Mouse (Mus musculus) left cerebral cortex, adult 9 months (tissue): ENCODE data around the gene Pcbp4.
"Not testable (repeated sequence)": the region's sequence is repeated elsewhere in the genome, so short reads cannot be mapped to it uniquely, and the experiment has no call there.

Experiments
- DNase-seq, 2 experiments: peaks; one replicate each; pipeline ENCODE4 v3.0.0; 2022; ENCODE audit warnings: low spot score in 2 of 2

The Pcbp4 gene

DNA sequence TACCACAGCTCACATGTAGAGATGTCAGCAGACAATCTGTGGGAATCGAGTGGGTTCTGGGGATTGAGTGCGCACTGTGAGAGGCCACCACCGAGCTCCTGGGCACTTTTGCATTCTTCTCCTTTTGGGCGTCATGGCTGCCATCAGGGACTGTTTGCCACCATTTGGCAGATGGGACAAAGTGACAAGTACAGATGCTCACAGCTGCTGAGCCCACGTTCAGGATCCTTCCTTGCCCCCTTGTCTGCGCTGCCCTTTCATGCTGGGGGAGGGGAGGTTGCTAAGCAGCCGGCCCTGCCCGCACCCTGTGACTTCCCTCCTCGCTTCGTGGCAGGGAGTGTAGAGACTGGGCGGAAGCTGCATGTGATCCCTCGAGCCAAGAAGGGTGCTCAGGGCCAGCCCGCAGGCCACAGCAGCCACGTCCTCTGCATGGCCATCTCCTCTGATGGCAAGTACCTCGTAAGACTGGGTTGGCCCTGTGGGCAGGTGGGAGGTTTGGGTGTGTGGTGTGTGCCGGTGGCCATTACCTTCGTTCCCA, 29.6 kb downstream of the Pcbp4 start:
- no peak for DNase-seq

GRCm38 (mm10) chr9:106483136-106483535, 30.0 kb downstream of the Pcbp4 start:
- DNase-seq, result no peak

GRCm38 (mm10) chr9:106483606-106484005, 30.5 kb downstream of the Pcbp4 start:
- no peak for DNase-seq

DNA sequence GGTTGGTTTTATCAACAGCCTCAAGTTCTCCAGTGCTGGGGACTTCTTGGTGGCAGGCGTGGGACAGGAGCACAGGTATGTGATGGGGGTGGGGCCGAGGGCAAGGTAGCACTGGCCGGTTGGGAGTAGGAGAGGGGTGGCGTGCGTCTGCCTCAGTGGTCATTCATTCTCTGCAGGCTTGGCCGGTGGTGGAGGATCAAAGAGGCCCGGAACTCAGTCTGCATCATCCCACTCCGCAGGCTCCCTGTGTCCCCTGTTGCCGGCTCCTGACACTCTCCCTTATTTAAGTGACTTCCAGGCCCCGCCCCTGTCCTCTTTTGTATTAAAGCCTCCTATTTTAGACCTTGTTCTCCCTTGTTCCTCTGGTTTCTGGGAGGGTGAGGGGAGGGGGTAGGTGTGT, 32.0 kb downstream of the Pcbp4 start:
- DNase-seq, result no peak

- DNase-seq, result not testable (repeated sequence)
Observed at GRCm38 (mm10) chr9:106487602-106488001, 34.5 kb downstream of the Pcbp4 start.

DNA sequence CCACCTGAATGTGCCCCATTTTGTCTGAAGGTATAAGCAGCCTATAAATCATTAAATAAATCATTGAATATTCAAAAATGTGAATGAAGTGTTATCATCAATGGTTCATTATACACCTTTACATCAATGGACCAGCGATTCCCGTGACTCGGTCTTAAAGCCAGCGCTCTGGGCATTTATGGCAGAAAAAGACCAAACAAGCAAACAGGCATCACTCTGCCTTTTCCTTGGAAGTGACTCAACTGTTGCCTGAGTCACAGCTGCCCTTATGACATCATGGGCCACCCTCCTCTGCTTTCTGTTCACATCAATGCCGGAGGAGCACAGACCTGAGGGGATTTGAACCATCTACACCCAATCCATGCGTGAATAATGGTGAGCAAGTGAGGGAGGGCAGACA, 46.6 kb downstream of the Pcbp4 start, which contains the start of gene Iqcf1:
Iqcf1 (plus strand) TSS at position 301 of the 400 bp plus-strand sequence.
- no peak for DNase-seq

DNA sequence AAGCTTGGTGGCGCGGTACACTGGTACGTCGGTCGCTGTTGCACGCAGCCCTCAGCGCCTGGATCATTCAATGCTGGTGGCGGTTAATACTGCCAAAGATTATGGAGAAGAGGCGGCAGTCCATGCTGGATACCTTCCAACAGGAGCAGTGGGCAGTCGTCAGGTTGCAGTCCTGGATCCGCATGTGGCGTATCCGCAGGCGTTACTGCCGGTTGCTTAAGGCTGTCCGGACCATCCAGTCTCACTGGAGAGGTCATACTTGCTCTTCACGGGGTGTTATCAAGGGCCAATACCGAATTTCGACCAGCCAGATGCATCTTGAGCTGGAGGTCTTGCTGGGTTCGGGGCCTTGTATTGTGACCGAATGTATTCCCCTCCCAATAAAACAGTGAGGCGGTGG, 48.8 kb downstream of the Pcbp4 start:
- no peak for DNase-seq

DNA sequence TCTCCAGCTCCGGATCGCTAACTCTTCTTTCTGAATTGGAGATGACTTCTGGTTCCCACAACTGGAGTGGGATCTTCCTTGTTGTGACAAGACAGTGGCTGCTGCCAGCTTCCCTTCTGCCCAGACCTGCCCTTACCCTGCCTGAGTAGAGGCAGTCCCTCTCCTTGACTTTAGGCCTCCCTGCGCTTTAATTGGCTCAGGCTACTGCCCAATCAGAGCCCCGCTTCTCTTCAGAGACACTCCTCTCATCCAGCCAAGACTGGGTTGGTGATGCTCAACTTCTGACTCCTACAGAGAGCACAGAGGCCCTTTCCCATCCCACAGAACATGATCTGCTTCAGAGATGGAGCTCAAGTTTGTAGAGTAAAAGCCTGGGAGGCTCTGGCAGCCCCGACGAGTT, 51.2 kb downstream of the Pcbp4 start:
- no peak for DNase-seq

- DNase-seq, result peak in 1 of 2 experiments; percentile 9
Observed at GRCm38 (mm10) chr9:106509356-106509755, 56.3 kb downstream of the Pcbp4 start.

- peak in 1 of 2 experiments; percentile 13 for DNase-seq
Observed at GRCm38 (mm10) chr9:106512729-106513450, 59.8 kb downstream of the Pcbp4 start.

DNA sequence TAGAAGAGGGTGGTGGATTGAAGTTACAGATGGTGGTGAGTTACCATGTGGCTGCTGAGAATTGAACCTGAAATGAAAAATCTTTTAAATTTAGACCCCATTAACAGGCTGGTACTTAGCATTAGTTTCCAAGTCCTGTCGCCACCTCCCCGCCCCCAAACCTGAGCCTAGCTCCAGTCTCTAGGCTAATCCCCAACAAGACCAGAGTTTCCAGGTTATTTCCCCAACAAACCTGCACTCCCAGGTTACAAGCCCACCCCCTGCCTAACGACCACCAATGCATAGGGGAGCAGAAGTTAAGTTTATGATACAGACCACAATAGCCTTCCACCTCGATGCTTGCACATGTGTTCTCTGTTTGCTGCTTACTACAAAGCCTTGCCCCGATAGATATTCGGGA, 60.5 kb downstream of the Pcbp4 start:
- DNase-seq, result no peak
